Mouse (Mus musculus) liver, embryonic 16.5 days (tissue): ENCODE data around the gene Synj2. TPM values are rescaled to one million over a fixed set of nuclear protein-coding genes. Genes with fewer than 3 reads are reported as not detected.

Source experiments
- ATAC-seq: fragments of 200-750 bp; cut with Nextera tagmentation; 2 replicates; pipeline ENCODE4 v1.8.0; 2017; ENCODE audit warnings: low read depth, mild to moderate bottlenecking, moderate number of reproducible peaks, moderate library complexity
- H3K27ac ChIP-seq: fragments of 300-500 bp; sonication (generic); 2 replicates; pipeline ENCODE4 v1.5.1; 2014; ENCODE audit warnings: mild to moderate bottlenecking, low read length
- H3K27me3 ChIP-seq: fragments of 300-500 bp; sonication (generic); 2 replicates; pipeline ENCODE4 v1.6.1; 2014; ENCODE audit warnings: low read depth, low read length, mixed read lengths; ENCODE audit not compliant: control insufficient read depth, insufficient read depth
- H3K36me3 ChIP-seq: fragments of 300-500 bp; sonication (generic); 2 replicates; pipeline ENCODE4 v1.6.1; 2014; ENCODE audit warnings: mild to moderate bottlenecking; ENCODE audit not compliant: control insufficient read depth, insufficient read depth
- H3K4me1 ChIP-seq: fragments of 300-500 bp; sonication (generic); 2 replicates; pipeline ENCODE4 v1.6.1; 2014; ENCODE audit warnings: low read depth, low read length, mixed read lengths; ENCODE audit not compliant: control insufficient read depth
- H3K4me2 ChIP-seq: fragments of 300-500 bp; sonication (generic); 2 replicates; pipeline ENCODE4 v1.6.1; 2014; ENCODE audit warnings: low read depth, low read length, mixed read lengths
- H3K4me3 ChIP-seq: fragments of 300-500 bp; sonication (generic); 2 replicates; pipeline ENCODE4 v1.5.1; 2014; ENCODE audit warnings: low read depth, mild to moderate bottlenecking, low read length
- H3K9ac ChIP-seq: fragments of 300-500 bp; sonication (generic); 2 replicates; pipeline ENCODE4 v1.6.1; 2014; ENCODE audit warnings: low read depth, low read length
- H3K9me3 ChIP-seq: fragments of 300-500 bp; sonication (generic); replicated peaks from 2 replicates; pipeline ENCODE4 v1.6.1; 2016; ENCODE audit warnings: low read length; ENCODE audit not compliant: control insufficient read depth
- WGBS: fragments of 180-500 bp; shearing (Covaris S2); extraction: QIAGEN DNeasy Blood & Tissue Kit; methylation state at CpG from one replicate; pipeline ENCODE4 v1.1.7; 2014; ENCODE audit not compliant: insufficient replicate concordance; 5-methylcytosine and 5-hydroxymethylcytosine counted together
- polyA plus RNA-seq: library from polyadenylated mRNA; unstranded; fragments of >200 nt; fragmentation: Nextera tagmentation; extraction: Ambion mirVana; gene quantifications from 2 replicates; pipeline ENCODE4 v1.2.1, GENCODE M21; 2015

Gene Synj2
- polyA plus RNA-seq, 1 experiment from 2014 or later: 3.0 TPM

- H3K9me3 ChIP-seq: no peaks in the 10 kb centered on the region
- H3K4me3 ChIP-seq: no peak overlapping the region
- H3K36me3 ChIP-seq: peaks cover 4% of the 10 kb centered on the region; the same call in 1 of the 2 replicates
- no peaks in the 10 kb centered on the region for H3K27me3 ChIP-seq
- H3K27ac ChIP-seq: no peak overlapping the region
- no peak for ATAC-seq
- no peaks in the 10 kb centered on the region for H3K4me1 ChIP-seq
- no peak overlapping the region for H3K4me2 ChIP-seq
- WGBS: 64% methylated on average over 5 of the region's 5 CpGs
- no peak overlapping the region for H3K9ac ChIP-seq
These were observed 39.7 kb upstream of the Synj2 start for GRCm38 (mm10) chr17:5901381-5901780.

DNA sequence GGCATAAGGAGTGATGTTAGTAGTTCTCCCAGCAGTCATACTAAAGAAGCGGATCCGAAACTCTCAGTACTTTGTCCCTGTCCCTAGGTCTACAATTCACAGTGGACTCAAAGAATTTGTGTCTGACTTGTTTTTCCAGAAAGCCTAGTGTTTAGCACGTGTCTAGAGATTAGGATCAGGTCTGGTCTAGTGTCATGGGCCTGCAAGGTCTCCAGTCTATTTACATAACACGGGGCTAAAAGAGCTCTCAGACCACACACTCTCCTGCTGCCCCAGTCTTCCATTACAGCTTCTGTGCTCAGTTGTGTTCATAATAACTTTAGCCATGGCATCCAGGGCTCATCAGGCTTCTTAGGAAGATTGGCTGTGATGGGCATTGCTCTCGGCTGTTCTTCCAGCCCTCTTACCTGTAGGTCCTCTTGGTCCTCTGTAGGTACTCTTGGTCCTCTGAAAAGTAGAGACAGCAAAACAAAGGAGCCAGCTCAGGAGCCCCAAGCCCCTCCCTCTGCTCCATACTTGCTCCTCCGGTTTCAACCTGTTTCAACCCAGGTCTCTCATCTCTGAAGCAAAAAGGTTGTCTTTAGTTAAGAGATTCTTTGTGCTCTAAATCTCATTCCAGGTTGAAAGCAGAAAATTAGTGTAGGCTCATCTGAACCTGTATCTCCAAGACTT lies 37.3 kb upstream of the Synj2 start:
- ATAC-seq: 0 out of 2 replicates have a peak, but pooled peaks have one; percentile 9
- Histone ChIP-seq H3K9ac (no peak overlapping the region), H3K4me2 (no peak overlapping the region), H3K36me3 (peaks cover 4% of the 10 kb centered on the region; the same call in 1 of the 2 replicates), H3K27me3 (no peaks in the 10 kb centered on the region), H3K27ac (no peak overlapping the region), H3K9me3 (no peaks in the 10 kb centered on the region), H3K4me3 (no peak overlapping the region), H3K4me1 (no peaks in the 10 kb centered on the region)
- WGBS: 62% methylated on average over 6 of the region's 6 CpGs

DNA sequence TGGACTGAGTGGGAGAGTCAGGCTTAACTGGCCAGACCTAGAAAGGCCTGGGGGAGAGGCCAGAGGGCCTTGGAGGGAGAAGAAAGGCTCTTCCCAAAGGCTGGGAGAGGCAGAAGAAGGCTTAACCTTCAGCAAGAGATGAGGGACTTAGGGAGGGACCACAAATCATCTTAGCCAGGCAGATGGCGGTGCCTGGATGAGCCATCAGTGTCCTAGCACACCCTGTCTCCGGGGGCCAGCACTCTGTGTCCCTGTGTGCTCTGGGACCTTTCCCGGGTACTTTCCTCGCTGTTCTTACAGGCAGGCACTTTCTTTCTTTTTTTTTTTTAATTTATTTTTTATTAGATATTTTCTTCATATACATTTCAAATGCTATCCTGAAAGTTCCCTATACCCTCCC lies 31.4 kb upstream of the Synj2 start:
- Histone ChIP-seq H3K4me1 (peaks cover 8% of the 10 kb centered on the region; the same call in 1 of the 2 replicates), H3K36me3 (no peaks in the 10 kb centered on the region), H3K4me2 (no peak overlapping the region), H3K9ac (no peak overlapping the region), H3K4me3 (no peak overlapping the region), H3K9me3 (no peaks in the 10 kb centered on the region), H3K27ac (no peak overlapping the region), H3K27me3 (no peaks in the 10 kb centered on the region)
- ATAC-seq: no peak
- WGBS: 71% methylated on average over 4 of the region's 4 CpGs

- Histone ChIP-seq H3K36me3 (no peaks in the 10 kb centered on the region; the same call in 1 of the 2 replicates), H3K27me3 (no peaks in the 10 kb centered on the region), H3K9ac (no peak overlapping the region), H3K9me3 (no peaks in the 10 kb centered on the region), H3K4me3 (no peak overlapping the region), H3K27ac (peak overlapping the region; percentile 48; the same call in 1 of the 2 replicates), H3K4me2 (no peak overlapping the region), H3K4me1 (peaks cover 8% of the 10 kb centered on the region; the same call in 1 of the 2 replicates)
- ATAC-seq: peak; percentile 66
- 73% methylated on average over 12 of the region's 12 CpGs for WGBS
These were observed 29.5 kb upstream of the Synj2 start for GRCm38 (mm10) chr17:5911591-5911990.

DNA sequence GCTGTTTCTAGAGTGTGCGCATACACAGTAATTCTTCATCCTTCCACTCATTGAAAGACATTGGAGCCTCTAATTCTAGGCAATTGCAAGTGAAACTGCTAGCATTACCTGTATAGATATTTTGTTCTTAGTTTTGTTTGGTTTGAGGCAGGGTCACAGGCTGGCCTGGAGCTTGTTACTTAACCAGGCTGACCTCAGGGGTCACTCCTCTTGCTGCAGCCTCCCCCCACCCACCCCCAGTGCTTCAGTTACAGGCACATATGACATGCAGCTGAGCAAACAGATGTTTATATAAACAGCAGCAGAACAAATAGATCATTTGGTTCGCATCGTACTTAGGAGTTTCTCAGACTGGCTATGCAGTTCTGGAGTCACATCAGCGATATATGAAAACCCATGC lies 28.3 kb upstream of the Synj2 start:
- peak; percentile 76 for ATAC-seq
- 0 out of 2 replicates have a peak overlapping the region, but pooled peaks have one; percentile 23 for H3K27ac ChIP-seq
- no peaks in the 10 kb centered on the region; the same call in 1 of the 2 replicates for H3K36me3 ChIP-seq
- peaks cover 8% of the 10 kb centered on the region; the same call in 1 of the 2 replicates for H3K4me1 ChIP-seq
- no peaks in the 10 kb centered on the region for H3K27me3 ChIP-seq
- 71% methylated on average over 4 of the region's 4 CpGs for WGBS
- H3K9ac ChIP-seq: no peak overlapping the region
- H3K9me3 ChIP-seq: no peaks in the 10 kb centered on the region
- H3K4me3 ChIP-seq: no peak overlapping the region
- no peak overlapping the region for H3K4me2 ChIP-seq

DNA sequence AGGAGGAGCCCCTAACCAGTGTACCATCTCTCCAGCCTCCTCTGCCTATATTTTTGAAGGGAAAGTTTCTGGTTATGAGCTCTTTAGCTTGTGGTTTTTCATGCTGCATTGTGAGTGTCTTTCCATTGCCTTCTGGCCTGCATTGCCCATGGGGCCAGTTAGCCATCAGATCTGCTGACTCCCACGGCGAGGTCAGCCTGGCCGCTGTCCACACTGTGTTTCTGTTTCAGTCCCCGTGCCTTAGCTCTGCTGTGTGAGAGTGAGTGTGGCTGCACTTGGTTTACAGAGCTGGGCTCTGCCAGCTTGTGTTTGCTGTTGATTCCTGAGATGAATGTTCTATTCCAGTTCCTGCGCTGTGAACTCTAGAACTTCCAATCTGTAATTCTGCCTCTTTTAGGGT lies 26.9 kb upstream of the Synj2 start:
- peak overlapping the region; percentile 32; the same call in 1 of the 2 replicates for H3K27ac ChIP-seq
- peaks cover 4% of the 10 kb centered on the region; the same call in 1 of the 2 replicates for H3K36me3 ChIP-seq
- H3K4me2 ChIP-seq: no peak overlapping the region
- H3K4me1 ChIP-seq: peaks cover 8% of the 10 kb centered on the region; the same call in 1 of the 2 replicates
- 74% methylated on average over 5 of the region's 5 CpGs for WGBS
- H3K4me3 ChIP-seq: no peak overlapping the region
- H3K9ac ChIP-seq: no peak overlapping the region
- no peaks in the 10 kb centered on the region for H3K9me3 ChIP-seq
- no peaks in the 10 kb centered on the region for H3K27me3 ChIP-seq
- ATAC-seq: peak; percentile 35; the same call in 1 of the 2 replicates

GRCm38 (mm10) chr17:5921954-5922353 lies 19.1 kb upstream of the Synj2 start:
- Histone ChIP-seq H3K4me2 (no peak overlapping the region), H3K4me1 (no peaks in the 10 kb centered on the region), H3K4me3 (no peak overlapping the region), H3K9ac (no peak overlapping the region), H3K9me3 (no peaks in the 10 kb centered on the region), H3K27me3 (no peaks in the 10 kb centered on the region), H3K36me3 (peaks cover 8% of the 10 kb centered on the region; the same call in 1 of the 2 replicates), H3K27ac (no peak overlapping the region)
- WGBS: 61% methylated on average over 8 of the region's 8 CpGs
- no peak for ATAC-seq

DNA sequence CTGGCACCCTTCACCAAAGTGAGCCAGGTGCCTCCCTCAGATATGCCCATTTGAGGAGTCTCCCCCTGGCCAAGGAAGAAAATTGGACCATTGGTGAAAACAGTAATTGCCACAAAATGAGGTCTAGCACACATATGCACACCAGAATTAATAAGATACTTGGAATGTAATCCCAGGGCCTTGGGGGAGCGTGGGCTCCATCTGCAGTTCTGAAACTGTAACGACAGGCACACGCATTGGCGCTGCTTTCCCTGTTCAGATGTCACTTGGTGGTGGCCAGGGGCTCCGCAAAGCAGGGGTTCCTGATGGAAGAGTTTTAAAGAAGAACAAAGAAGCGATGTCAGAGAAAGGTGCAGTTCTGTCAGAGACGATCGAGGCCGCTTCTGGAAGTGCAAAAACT lies 17.8 kb upstream of the Synj2 start:
- H3K9ac ChIP-seq: no peak overlapping the region
- no peaks in the 10 kb centered on the region for H3K4me1 ChIP-seq
- no peak overlapping the region for H3K4me2 ChIP-seq
- no peak for ATAC-seq
- 71% methylated on average over 9 of the region's 9 CpGs for WGBS
- H3K27ac ChIP-seq: no peak overlapping the region
- H3K9me3 ChIP-seq: no peaks in the 10 kb centered on the region
- H3K4me3 ChIP-seq: no peak overlapping the region
- H3K27me3 ChIP-seq: no peaks in the 10 kb centered on the region
- peaks cover 8% of the 10 kb centered on the region; the same call in 1 of the 2 replicates for H3K36me3 ChIP-seq

- Histone ChIP-seq H3K9me3 (no peaks in the 10 kb centered on the region), H3K4me2 (no peak overlapping the region), H3K9ac (no peak overlapping the region), H3K27ac (no peak overlapping the region), H3K36me3 (peaks cover 3% of the 10 kb centered on the region; the same call in 1 of the 2 replicates), H3K4me1 (no peaks in the 10 kb centered on the region), H3K4me3 (no peak overlapping the region), H3K27me3 (no peaks in the 10 kb centered on the region)
- 71% methylated on average over 8 of the region's 8 CpGs for WGBS
- no peak for ATAC-seq
These were observed 16.8 kb upstream of the Synj2 start for GRCm38 (mm10) chr17:5924238-5924637.
